Mouse (Mus musculus): ENCODE measurements around the gene Klhl30. TPM values are rescaled to one million over a fixed set of nuclear protein-coding genes. Genes with fewer than 3 reads are reported as not detected.

Gene Klhl30
- polyA plus RNA-seq (2012; rRNA removed): 4.8 and 5.0 TPM in 2 replicates

DNA sequence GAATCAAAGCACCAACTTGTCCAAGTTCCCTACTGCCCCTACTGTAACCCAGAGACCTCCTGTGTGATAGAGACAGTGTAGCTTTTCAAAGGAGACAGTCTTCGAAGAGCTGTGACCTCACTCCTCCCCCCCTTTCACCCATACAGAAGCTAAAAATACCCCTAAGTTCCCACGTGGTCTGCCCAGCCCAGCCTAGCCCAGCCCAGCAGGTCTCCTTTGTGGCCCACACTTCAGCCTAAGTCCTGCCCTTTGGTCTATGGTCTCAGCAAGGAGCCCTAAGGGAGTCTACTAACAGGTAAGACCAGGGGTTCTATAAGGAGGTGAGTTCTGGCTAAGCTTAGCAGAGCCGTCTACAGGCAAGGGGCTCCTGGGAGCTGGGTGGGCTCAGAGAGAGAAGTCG, at the start of gene Klhl30:
Klhl30 (plus strand) TSS at position 176 of the 400 bp plus-strand sequence.
- no peak for DNase-seq (ENCODE audit: extremely low spot score in 1 of 2, low spot score in 1 of 2)

DNA sequence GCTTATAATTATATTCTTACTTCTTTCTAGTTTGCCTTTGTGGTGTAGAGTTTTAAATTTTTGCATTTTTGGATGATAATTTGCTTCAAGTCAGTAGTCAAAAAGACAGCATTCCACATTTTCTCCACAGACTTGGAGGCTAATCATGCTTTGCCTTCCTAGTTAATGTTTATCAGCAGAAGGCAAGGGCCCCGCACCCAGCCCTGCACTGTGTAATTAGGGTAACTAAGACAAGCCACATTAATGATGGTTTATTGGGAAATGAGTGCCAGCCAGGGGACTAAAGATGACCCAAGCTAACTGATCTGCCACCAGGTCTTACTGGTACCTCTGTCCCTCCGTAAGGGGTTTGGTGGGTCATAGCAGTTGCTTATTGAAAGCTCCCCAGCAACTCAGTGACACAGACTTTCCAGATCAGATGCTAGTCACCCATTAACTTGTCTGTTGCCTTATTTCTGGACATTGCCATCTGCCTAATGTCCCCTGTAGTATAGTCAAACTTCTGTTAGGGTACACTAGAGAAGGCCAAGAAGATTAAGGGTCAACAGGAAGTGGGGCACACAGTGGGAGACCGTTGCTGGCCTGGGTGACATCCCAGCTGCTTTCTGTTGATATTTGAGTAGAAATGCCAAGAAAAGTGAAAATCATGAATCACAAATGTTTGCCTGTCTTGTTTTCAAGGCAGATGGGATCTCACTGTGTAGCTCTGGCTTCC, 49.5 kb upstream of the Klhl30 start:
- DNase-seq (ENCODE audit: extremely low spot score in 1 of 2, low spot score in 1 of 2): no peak

DNA sequence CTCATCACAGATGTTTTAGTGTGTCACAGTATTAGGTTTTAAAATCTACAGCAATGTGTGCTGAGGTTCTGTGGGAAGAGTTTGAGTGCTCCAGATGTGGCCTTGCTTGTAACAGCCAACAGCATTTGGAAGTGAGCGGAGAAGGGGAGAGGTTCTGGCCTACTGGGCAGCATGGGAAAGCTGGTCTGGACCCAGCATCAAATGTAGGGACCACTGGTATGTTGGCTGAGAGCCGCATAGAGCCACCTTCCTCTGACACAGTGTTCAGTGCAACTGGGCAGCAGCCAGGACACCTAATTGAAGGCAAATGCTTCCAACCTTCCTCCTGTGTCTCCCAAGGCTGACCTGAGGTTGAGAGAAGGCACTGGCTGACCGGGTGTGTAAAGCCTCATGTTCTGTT, 48.8 kb upstream of the Klhl30 start:
- no peak for DNase-seq (ENCODE audit: extremely low spot score in 1 of 2, low spot score in 1 of 2)

DNA sequence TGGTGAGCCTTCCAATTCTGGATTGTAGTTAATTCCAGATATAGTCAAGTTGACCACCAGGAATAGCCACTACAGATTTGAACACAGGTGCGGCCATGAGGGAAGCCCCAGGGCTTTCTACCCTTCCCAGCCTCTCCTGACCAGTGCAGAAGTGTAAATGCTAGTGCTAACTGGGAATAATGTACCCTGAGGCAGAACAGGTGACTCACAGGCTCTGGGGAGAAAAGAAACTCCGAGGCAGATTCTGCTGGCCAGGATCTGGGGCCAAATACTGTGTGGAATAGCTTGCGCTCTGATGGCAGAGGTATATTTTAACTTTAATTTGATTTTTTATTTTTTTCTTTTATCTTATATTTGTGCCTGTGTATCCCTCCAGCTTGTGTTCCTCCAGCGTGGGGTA, 46.2 kb upstream of the Klhl30 start:
- no peak for DNase-seq (ENCODE audit: extremely low spot score in 1 of 2, low spot score in 1 of 2)

DNA sequence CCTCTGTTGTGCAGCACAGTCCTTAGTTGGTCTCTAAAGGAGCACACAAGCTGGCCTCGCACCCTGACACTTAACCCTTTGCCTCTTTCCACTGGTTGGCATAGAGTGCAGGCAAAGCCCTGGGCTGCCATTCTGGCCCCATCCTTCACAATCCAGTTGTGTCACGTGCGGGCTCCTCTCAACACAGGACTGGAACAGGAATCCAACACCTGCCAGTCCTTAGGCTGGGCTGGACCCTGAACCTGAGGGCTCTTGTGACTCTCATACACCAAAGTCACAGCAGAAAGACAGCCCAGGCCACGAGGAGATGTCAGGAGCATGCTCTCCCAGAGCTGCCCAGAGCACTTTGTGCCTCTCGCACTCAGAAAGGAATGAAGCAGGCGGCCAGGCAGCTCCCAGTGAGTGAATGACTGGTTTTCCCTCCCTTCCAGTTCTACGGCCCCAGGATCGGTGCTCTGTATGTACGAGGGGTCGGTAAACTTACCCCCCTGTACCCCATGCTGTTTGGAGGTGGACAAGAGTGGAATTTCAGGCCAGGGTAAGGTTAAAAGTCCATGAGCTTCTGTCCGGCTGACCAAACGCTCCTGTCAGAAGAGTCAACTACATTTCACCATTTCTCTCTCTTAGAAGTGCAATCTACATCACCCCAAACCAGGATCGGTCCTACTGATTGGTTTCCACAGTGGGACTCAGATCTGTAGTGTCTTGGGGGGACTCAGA, 41.3 kb upstream of the Klhl30 start:
- no peak for DNase-seq (ENCODE audit: extremely low spot score in 1 of 2, low spot score in 1 of 2)

DNA sequence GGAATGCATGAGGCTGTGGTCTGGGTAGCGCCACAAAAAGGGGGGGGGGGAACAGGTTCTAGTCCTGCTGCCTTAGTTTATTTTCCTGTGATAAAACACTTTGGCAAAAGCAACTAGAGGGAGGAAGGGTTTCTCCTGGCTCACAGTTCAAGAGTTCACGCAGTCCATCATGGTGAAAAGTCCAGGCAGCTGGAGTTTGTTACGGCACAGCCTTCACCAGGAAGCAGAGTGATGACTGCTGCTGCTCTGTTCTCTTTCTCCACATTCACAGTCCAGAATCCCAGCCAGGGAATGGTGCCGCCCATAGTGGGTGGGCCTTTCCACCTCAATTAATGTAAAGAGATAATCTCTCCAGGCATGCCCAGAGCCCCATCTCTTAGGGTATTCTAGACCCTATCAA, 38.5 kb upstream of the Klhl30 start:
- DNase-seq (ENCODE audit: extremely low spot score in 1 of 2, low spot score in 1 of 2): no peak

DNA sequence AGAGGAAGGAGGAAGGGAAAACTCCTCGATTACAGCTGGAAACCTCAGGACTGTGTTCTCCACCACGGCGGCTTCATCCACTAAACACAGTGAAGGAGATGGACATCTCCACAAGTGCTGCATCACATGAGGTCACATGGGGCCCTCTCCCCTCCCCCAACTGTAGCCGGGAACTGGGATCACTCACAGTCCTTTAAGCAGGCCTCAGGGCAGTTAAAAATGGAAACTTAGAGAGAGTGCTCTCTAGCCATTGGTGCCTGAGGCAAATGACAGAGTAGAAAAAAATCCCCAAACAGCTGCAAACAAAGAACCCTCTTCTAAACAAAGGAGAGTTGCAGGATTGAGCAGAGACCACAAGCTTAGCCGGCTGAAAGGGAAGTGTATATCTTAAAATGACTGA, 37.6 kb upstream of the Klhl30 start:
- no peak for DNase-seq (ENCODE audit: extremely low spot score in 1 of 2, low spot score in 1 of 2)

DNA sequence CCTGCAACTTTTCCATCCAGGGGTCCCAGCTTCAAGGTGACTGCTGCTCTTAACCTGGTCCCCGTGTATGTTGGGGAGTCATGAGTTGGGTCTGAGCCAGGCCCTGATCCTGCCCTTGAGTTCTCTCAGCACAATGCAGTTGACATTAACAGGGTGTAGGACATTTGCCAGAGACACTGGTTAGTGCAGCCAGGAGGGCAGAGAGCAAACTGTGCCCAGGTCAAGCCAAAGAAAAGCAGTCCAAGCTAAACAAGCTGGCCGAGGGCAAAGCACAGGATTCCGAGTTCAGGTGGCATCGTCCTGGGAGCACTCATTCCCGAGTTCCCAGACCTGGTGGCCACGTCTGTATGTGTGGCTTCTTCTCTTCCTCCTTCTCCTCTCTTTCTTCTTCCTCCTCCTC, 33.2 kb upstream of the Klhl30 start:
- DNase-seq (ENCODE audit: extremely low spot score in 1 of 2, low spot score in 1 of 2): no peak

DNA sequence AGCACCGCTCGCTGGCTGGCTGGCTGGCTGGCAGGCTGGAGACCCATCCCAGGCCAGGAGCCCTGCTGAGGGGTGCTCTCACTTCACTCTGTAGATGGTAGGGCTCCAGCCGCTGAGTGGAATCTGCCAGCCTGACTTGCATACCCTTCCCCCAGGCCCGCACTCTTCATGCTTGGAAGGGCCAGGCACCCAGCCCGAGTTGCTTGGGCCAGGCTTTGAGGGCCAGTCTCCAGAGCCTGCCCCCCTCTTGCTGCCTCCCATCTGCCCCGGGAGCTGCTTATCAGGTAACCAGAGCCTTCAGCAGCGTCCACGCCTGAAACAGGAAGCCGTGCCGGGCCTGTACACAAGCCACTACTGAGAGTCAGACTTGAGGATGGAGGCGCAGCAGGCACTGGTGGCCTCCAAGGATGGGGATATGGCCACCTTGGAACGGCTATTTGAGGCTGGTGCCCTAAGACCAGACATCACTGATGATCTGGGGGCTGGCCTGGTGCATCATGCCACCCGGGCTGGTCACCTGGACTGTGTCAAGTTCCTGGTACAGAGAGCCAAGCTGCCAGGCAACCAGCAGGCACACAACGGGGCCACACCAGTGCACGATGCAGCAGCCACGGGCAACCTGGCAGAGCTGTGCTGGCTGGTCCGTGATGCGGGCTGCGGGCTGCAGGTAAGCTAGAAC, 28.9 kb upstream of the Klhl30 start, which contains the start of gene Espnl:
Espnl (plus strand) TSS at position 316 of the 679 bp plus-strand sequence.
- no peak for DNase-seq (ENCODE audit: extremely low spot score in 1 of 2, low spot score in 1 of 2)

DNA sequence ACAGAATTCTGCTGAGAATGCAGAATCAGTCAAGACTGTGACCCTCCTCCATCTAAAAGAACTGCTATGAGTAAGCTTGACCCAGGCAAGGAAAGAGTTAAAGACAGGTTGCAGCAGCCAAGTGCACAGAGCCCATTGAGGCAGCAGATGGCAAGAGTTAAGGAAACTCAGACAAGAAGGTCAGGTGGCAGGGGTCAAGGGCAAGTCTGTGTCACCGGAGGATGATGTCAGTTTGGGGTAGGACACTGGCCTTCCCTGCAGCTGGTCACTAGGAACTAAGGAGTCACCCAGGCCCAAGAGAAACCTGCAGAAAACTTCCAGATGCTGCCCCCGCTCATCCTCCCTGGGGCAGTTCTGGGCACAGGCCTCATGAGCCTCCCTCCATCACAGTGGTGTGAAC, 26.2 kb upstream of the Klhl30 start:
- DNase-seq (ENCODE audit: extremely low spot score in 1 of 2, low spot score in 1 of 2): no peak

DNA sequence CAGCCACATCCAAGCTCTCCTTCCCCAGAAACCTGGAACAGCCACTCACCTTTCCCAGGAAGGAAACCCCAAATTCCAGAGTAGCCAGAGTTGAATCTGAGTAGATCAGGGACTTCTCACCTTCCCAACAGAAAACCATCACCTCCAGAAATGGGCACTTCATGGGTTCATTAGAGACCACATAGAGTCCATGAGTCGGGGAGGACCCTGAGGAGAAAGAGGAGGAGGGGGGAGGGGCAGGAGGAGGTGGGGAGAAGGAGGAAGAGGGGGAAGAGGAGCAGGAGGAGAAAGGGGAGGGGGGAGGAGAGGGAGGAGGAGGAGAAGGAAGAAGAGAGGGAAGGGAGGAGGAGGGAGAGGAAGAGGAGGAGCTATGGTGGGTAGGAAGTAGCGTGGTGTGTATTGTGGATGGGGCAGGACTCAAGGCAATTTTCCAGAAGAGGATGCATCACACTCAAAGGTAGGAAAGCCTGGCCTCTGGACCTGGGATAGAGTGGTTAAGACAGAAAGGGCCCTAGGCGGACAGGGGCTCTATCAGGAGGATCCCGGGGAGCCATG, 25.3 kb upstream of the Klhl30 start:
- DNase-seq (ENCODE audit: extremely low spot score in 1 of 2, low spot score in 1 of 2): no peak

DNA sequence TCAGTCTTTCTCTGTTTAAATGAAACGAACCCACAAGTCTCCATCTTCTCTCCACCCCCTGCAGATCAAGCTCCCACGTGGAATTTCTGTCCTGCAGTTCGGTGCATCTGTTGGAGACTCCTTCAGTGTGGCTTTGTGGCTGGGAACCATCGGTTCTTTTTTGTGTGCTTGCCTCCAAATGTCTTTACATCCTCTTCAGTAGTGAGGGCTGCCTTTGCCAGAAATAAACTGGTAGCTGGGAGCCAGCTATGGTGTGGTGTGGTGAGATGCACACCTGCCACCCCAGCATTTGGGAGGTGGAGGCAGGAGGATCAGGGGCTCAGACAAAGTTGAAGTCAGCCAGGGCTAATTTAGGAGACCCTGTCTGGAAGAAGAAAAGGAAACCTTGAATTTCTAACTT, 18.7 kb upstream of the Klhl30 start:
- peak; percentile 53 to 62 for DNase-seq (ENCODE audit: extremely low spot score in 1 of 2, low spot score in 1 of 2)

DNA sequence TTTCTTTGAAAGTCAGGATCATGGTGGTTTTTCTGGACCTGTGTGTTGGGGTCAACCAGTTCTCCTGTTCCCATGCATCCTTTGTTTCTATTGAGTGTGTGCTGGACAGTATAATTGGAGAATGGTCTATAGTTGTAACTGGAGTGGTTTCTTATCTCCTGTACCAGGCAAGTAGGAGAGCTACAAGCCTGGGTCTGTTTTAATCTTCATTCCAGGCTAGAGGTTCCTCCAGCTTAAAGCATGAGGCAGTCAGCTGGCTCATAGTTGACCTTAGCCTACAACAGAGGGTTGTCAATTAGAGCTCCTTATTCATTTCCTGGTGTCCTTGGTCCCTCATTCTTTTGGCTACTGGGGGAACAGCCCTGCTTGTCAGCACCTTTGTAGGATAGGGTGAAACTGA, 17.2 kb upstream of the Klhl30 start:
- no peak for DNase-seq (ENCODE audit: extremely low spot score in 1 of 2, low spot score in 1 of 2)

DNA sequence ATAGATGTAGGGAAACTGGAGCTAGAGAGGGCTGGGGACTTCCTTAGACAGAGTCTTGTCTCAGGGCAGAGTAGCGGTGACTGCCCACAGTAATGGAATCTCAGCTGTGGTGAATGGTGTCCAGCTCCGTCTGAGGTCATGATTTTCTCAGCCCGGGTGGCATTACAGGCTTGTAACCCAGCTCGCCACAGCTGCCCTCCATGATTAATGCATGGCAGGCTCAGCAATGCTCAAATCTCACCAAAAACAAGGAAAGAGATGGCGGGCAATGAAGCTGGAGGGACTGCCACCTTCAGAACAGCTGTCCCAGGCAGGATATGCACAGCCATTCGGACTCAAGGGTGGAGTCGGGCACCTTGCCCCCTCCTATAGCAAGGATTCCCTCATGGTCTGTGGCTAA, 13.5 kb upstream of the Klhl30 start:
- DNase-seq (ENCODE audit: extremely low spot score in 1 of 2, low spot score in 1 of 2): no peak

DNA sequence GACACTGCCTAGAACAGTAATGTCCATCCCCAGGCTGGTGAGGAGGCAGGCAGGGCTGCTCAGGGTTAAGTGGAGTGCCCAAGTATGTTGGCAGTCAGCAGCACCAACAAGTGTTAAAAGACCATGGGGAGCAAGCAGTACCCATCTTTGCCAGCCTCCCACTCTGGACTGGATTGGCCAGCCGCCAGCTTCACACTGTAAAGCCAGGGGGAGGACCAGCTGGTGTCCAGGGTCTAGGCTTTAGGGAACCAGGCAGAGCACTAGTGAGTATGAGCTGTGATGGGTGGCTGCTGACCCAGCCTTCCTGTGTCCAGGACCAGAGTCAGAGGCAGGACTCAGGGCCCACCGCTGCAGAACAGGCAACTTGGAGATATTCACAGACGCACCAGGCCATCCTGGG, 6.8 kb upstream of the Klhl30 start:
- DNase-seq (ENCODE audit: extremely low spot score in 1 of 2, low spot score in 1 of 2): peak; percentile 19 to 36

DNA sequence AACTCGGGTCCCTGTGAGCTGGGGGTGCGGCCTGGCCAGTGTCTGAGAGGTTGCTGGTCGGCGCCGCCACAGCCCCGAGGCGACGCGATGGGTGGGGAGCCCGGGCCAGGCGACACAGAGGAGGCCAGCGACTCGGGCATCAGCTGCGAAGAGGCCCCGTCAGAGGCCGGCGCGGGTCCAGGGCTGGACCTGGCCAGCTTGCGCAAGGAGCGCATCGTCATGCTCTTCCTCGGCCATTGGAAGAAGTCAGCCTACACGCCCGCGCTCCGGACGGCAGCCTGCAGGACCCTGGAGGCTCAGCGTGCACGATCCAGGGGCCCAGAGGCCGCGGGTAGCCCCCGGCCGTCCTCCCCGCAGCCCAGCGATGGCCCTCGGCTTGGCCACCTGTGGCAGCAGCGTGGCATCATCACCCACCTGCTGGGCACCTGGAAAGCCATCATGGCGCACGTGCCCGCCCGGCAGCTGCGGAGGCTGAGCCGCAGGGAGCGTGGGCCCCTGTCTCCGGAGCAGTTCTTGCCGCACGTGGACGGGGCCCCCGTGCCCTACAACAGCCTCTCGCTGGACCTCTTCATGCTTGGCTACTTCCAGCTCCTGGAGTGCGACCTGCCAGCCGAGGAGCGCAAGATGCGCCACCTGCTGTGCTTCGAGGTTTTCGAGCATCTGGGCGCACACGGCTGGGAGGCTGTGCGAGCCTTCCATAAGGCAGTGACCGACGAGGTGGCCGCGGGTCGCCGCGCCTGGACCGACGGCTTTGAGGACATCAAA, 5.7 kb upstream of the Klhl30 start:
- no peak for DNase-seq (ENCODE audit: extremely low spot score in 1 of 2, low spot score in 1 of 2)

DNA sequence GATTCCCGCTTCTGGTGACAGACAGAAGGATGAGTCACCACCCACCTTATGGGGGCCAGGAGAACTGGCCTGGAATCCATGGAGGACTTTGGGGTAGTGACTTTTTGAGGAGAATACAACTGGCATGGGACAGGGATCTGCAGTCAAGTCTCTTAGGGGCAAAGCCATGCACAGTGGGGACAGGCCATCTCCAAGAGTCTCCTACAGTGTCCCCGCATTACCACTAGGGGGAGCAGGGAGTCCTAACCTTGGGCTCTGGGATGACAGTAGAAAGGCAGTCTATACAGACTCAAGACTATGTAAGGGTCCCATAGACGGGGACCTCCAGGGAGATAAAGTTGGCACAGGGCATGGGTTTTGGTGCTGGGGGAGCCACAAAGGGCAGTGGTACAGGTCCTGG, 3.9 kb upstream of the Klhl30 start:
- DNase-seq (ENCODE audit: extremely low spot score in 1 of 2, low spot score in 1 of 2): peak; percentile 25 to 79

DNA sequence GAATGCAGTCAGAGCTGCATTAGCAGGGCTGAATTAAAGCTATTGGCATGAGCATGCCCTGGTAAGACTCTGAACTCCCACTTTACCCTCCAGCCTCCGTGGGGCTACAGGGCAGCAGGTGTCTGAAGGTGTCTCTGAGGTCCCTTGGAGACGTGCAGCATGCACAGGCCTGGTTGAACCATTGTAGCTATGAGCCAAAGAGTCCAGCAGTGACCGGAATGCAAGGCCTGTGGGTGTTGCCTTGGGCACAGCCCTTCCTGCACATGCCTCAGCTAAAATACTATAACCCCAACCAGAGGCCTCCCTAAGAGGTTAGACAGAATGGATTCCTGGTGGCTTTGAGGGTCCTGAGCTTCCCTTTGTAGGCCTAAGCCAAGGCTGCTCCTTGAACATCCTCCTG, 433 bp downstream of the Klhl30 start:
- no peak for DNase-seq (ENCODE audit: extremely low spot score in 1 of 2, low spot score in 1 of 2)

DNA sequence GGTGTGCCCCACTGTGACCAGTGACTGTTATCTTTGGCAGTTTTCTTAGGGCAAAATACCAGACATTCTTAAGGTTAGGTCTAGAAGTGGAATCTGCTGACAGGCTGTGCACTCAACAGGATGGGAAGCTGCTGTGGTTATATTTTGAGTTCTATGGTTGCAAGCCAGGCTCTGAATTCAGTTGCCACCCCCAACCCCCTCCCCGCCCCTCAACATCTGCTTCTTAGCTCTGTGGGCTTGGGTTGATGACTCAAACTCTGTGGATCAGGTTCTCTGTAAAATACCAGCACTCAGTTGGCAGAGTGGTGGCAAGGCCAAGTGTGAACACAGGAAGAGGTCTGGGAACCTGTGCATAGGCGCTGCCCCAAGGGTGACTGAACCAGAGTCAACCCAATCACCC, 1.5 kb downstream of the Klhl30 start:
- peak in 1 of 2 experiments; percentile 39 for DNase-seq (ENCODE audit: extremely low spot score in 1 of 2, low spot score in 1 of 2)

DNA sequence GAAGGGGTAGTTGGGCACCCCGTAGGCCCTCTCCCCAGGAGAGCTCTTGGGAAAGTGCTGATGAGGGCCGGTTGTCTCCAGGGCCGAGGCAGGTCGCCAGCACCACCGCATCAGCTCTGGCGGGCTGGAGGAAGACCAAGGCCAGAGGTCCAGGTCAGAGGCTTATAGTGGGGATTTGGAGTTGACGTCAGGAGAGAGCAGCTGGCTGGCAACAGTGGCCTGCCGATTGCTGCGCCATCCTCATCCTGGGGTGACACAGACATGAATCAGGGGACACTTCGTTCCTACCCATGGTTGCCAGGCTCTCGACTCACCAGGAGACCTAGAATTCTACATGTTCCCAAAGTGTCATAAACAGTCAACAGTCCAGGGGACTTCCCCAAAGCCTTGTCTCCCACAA, 5.3 kb downstream of the Klhl30 start:
- DNase-seq (ENCODE audit: extremely low spot score in 1 of 2, low spot score in 1 of 2): no peak

DNA sequence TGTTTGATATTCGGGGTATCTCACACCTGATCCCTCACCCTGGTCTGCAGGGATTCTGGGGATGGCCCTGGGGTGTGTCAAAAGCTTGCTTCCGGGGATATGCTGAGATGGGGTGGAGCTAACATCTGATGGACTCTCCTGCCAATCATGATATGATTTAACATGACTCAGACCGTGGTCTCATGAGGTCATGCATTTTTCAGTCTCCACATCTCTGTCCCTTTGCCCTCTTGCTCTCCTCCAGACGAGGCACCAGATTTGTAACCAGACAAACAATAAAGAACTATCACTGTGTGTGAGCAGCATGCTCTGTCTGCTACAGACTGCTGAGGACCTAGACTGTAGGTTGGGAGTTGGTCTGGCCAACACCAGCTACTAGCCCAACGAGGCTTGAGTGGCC, 11.3 kb downstream of the Klhl30 start:
- DNase-seq (ENCODE audit: extremely low spot score in 1 of 2, low spot score in 1 of 2): no peak
